Mouse (Mus musculus) CH12F3 (cell line): ENCODE results near the gene Ccdc78.

Experiments
- in situ Hi-C: fragments of 300-500 bp; cut with MboI; formaldehyde crosslinking; loops from 2 replicates; pipeline ENCODE4 v1.14.3; 2020; ENCODE audit warnings: low sequenced_read_pairs

Ccdc78 gene

GRCm38 (mm10) chr17:25832436-25833290 lies 46.3 kb downstream of the Ccdc78 start:
- in situ Hi-C loops, result no loop called here

GRCm38 (mm10) chr17:25833291-25833663 lies 46.9 kb downstream of the Ccdc78 start, which contains the start of gene Stub1:
Gene Stub1 (minus strand): TSS chr17:25833404.
- in situ Hi-C loops, result no loop called here

GRCm38 (mm10) chr17:25833961-25834594 lies 47.7 kb downstream of the Ccdc78 start:
- in situ Hi-C loops, result no loop called here

GRCm38 (mm10) chr17:25834595-25835222 lies 48.3 kb downstream of the Ccdc78 start:
- in situ Hi-C loops, result no loop called here

GRCm38 (mm10) chr17:25835301-25835700 lies 48.9 kb downstream of the Ccdc78 start:
- in situ Hi-C loops, result no loop called here

DNA sequence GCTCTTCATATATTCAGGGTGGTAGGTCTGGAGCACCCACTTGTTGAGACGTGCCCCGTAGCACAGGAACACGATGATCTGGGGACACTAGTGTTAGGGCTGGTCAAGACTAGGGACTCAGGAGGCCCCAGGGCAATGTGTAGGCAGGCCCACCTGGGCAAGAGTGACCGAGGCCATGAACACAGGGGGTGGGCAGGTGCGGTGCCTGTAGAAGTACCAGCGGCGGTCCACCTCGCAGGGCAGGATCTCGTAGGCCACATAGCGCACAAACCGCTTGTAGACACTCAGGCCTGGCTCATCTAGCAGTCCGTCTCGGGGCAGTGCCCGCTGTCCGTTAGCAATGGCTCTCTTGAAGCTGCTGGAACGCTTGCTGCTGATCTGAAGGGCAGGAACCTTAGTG lies 49.4 kb downstream of the Ccdc78 start:
- in situ Hi-C loops, result no loop called here

DNA sequence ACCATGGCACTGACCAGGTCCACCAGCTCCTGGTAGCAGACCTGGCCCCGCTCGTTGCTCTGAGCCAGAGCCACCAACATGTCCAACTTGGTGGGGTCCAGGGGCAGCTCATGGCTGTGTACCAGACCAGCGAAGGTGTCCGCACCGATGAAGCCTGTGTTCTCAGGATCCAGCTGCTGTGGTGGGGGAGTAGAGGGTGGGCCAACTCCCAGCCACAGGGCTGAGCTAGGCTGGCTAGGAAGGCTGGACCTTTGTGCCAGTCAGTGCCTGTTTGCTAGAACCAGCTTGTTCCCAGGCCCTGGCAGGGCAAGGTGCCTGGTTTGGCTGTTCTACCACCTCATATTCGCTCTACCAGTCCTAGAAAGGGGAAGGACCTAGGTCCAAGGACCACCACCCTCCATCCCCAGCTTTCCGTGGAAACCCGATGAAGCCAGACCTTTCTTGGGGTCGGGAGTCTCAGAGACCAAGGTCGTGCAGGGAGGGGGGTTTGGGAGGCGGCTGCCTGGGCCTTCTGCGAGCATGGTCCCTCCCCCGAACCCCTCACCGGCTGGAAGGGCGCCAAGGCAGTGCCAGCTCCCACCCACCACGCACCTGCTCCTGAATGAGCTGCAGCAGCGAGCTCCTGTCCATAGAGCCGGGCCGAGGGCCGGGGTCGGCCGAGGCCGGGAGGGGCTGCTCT lies 50.2 kb downstream of the Ccdc78 start:
- in situ Hi-C loops, result no loop called here

DNA sequence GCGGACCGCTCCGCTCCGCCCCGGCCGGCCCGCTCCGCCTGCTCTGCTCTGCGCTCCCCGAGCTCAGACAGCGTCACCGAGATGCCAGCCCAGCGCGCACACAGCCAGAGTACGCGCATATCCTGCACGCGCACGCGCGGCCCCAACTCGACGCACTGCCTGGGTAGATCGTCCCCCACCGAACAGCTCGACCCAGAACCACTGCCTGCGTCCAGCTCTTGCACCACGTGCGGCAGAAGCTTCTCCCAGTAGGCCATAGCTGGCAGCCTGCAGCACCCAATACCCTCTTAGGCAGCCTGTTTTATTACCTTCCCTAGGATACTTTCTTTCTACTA lies 50.7 kb downstream of the Ccdc78 start, which contains the start of gene Rhbdl1:
Rhbdl1 (minus strand) TSS at position 220 of the 335 bp plus-strand sequence.
- in situ Hi-C loops, result no loop called here

DNA sequence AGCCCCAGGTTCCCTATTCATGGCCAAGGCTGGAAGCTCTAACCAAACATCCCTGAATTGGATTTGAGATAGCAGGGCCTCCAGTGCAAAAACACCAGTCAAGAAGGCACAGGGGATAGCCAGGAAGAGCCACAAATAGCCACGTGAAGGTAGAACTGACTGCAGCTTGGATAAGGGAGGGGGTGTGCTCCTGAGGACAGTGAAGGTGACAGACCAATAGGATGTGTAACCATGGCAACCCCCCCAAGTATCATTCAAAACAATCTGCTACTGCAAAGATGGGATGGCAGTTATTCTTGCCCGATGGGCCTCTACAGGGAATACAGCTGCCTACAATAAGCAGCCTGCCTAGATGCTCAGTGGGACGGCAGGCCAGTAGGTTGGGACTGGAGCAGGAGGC lies 51.2 kb downstream of the Ccdc78 start:
- in situ Hi-C loops, result no loop called here

- in situ Hi-C loops, result no loop called here
Observed at GRCm38 (mm10) chr17:25838904-25839303, 52.5 kb downstream of the Ccdc78 start.

DNA sequence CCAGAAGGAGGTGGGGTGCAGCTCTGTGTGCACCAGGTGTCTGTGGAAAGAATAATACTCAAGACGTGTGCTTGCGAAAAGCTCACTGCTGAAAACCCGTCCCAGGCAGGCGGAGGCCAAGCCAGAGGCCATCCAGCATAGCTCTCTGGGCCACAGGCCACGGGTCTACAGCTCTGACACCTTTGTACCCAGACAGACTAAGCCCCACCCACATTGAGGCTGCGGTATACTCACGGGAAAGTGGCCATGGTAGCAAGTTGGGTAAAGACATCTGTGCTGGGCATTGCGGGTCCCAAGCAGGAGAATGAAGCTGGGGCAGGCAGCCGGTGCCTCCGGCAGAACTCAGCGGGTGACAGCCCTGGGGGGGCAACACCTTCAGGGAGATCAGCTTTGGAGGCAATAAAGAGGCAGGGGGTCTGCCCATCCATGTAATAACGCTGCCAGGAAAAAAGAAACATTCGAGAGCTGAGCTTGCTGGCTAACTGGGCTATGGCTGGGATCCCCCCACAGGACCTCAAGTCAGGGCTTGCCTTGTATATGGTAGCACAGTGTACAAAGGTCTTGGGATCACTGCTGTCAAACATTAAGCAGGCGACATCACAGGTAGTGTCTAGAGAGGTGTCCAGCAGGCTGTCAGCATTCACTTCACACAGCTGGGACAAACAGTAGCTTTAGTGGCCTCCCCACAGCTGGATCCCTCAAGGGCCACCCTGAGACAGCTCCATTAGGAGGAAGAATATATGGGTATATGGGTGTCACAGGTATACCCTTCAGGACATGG lies 53.3 kb downstream of the Ccdc78 start:
- in situ Hi-C loops, result no loop called here
